Mouse (Mus musculus) neural tube, embryonic 14.5 days (tissue): Measurements from ENCODE around the gene Gins2. TPM values are rescaled to one million over a fixed set of nuclear protein-coding genes. Genes with fewer than 3 reads are reported as not detected.

Source experiments
- ATAC-seq: fragments of 200-750 bp; cut with Nextera tagmentation; 2 replicates; pipeline ENCODE4 v1.8.0; 2017; ENCODE audit warnings: low read depth, mild to moderate bottlenecking, moderate TSS enrichment, moderate library complexity
- H3K27ac ChIP-seq: fragments of 300-500 bp; sonication (generic); 2 replicates; pipeline ENCODE4 v1.5.1; 2014; ENCODE audit warnings: low read depth, mild to moderate bottlenecking, control low read depth, low read length, moderate library complexity, mixed read lengths
- H3K27me3 ChIP-seq: fragments of 300-500 bp; sonication (generic); 2 replicates; pipeline ENCODE4 v1.6.1; 2014; ENCODE audit warnings: low read length; ENCODE audit not compliant: control insufficient read depth, insufficient read depth
- H3K36me3 ChIP-seq: fragments of 300-500 bp; sonication (generic); 2 replicates; pipeline ENCODE4 v1.6.1; 2014; ENCODE audit warnings: low read length, mixed read lengths; ENCODE audit not compliant: control insufficient read depth, insufficient read depth
- H3K4me1 ChIP-seq: fragments of 300-500 bp; sonication (generic); 2 replicates; pipeline ENCODE4 v1.6.1; 2014; ENCODE audit warnings: low read length; ENCODE audit not compliant: control insufficient read depth, insufficient read depth
- H3K4me2 ChIP-seq: fragments of 300-500 bp; sonication (generic); 2 replicates; pipeline ENCODE4 v1.6.1; 2014; ENCODE audit warnings: mild to moderate bottlenecking, low read depth, low read length, control low read depth
- H3K4me3 ChIP-seq: fragments of 300-500 bp; sonication (generic); 2 replicates; pipeline ENCODE4 v1.5.1; 2014; ENCODE audit warnings: low read depth, low read length, control low read depth, mixed read lengths
- H3K9ac ChIP-seq: fragments of 300-500 bp; sonication (generic); replicated peaks from 2 replicates; pipeline ENCODE4 v1.6.1; 2014; ENCODE audit warnings: low read depth, mild to moderate bottlenecking, control low read depth, low read length, mixed read lengths
- H3K9me3 ChIP-seq: fragments of 300-500 bp; sonication (generic); 2 replicates; pipeline ENCODE4 v1.6.1; 2016; ENCODE audit warnings: low read length; ENCODE audit not compliant: control insufficient read depth
- WGBS: fragments of 180-500 bp; shearing (Covaris S2); extraction: QIAGEN DNeasy Blood & Tissue Kit; methylation state at CpG from one replicate; pipeline ENCODE4 v1.1.7; 2014; 5-methylcytosine and 5-hydroxymethylcytosine counted together
- polyA plus RNA-seq: library from polyadenylated mRNA; unstranded; fragments of >200 nt; fragmentation: Nextera tagmentation; extraction: Ambion mirVana; gene quantifications from 2 replicates; pipeline ENCODE4 v1.2.1, GENCODE M21; 2014

The Gins2 gene
- polyA plus RNA-seq, 1 experiment from 2014 or later: 10.5 TPM

DNA sequence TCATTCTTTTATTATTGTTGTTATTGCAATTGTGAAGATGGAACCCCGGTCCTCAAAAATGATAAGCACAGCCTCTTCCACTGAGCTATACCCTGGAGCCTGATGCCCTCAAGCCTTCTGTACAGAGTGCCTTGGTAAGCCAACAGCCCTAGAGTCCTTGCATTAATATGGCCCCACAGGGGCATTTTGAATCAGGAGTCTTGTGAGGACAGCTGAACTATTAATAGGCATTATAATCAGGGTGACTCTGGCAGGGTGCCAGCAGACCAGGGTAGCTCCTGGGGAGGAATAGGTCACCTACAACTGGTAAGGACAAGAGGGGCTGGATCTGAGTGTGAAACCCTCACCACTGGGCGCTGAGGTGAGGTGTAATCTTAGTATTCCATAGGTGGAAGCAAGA, 817 bp upstream of the Gins2 start:
- peak overlapping the region; percentile 79 for H3K4me2 ChIP-seq
- no peak overlapping the region for H3K27ac ChIP-seq
- 66% methylated on average over 2 of the region's 2 CpGs for WGBS
- H3K4me3 ChIP-seq: peak overlapping the region; percentile 45; the same call in 1 of the 2 replicates
- no peaks in the 10 kb centered on the region for H3K27me3 ChIP-seq
- no peaks in the 10 kb centered on the region for H3K36me3 ChIP-seq
- H3K4me1 ChIP-seq: peaks cover 10% of the 10 kb centered on the region
- no peaks in the 10 kb centered on the region for H3K9me3 ChIP-seq
- ATAC-seq: no peak
- H3K9ac ChIP-seq: peak overlapping the region; percentile 7; the same call in 1 of the 2 replicates

DNA sequence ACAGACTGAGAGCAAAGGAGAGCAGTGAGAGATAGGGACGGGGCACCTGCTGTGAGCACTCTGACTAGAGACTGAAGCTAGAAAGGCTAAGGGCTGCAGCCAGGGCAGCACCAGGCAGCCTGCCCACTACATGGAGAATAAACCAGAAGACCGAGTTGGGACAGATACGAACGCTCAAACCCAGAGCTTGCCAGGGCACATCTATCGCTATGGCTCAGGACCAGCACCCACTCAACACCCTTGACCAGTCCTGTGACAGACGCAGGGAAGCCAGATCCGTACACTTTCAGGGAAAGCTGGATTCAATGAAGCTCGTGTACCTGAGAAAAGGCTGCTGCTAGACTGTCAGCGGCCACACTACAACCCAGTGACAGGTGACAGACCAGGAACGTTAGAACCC, 3.6 kb downstream of the Gins2 start:
- Histone ChIP-seq H3K36me3 (no peaks in the 10 kb centered on the region), H3K27me3 (no peaks in the 10 kb centered on the region), H3K9ac (no peak overlapping the region), H3K4me1 (peaks cover 8% of the 10 kb centered on the region), H3K4me3 (no peak overlapping the region), H3K9me3 (no peaks in the 10 kb centered on the region), H3K27ac (no peak overlapping the region), H3K4me2 (no peak overlapping the region)
- no peak for ATAC-seq
- 92% methylated on average over 10 of the region's 10 CpGs for WGBS

DNA sequence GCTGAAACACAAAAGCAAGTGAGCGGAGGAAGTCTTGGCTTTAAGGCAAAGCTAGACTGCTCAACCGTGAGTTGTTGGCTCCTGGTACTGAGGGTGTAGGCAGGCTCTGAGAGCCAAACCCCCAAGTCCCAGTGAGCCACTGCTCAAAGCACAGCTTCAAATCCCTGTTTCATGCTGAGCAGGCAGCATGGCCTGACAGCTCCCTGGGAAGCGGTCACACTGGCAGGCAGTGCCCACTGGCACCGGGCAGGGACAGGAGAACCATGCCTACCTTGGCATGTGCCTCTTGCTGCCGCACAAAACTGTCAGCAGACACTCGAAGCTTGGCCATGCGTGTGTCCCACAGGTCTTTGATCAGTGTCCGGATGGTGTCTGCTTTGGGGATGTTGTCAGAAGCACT, 7.3 kb downstream of the Gins2 start:
- Histone ChIP-seq H3K4me3 (no peak overlapping the region), H3K4me2 (no peak overlapping the region), H3K27ac (no peak overlapping the region; the same call in 1 of the 2 replicates), H3K4me1 (no peaks in the 10 kb centered on the region), H3K27me3 (no peaks in the 10 kb centered on the region), H3K9me3 (no peaks in the 10 kb centered on the region), H3K36me3 (peaks cover 26% of the 10 kb centered on the region; the same call in 1 of the 2 replicates), H3K9ac (no peak overlapping the region)
- no peak for ATAC-seq
- WGBS: 95% methylated on average over 8 of the region's 8 CpGs

DNA sequence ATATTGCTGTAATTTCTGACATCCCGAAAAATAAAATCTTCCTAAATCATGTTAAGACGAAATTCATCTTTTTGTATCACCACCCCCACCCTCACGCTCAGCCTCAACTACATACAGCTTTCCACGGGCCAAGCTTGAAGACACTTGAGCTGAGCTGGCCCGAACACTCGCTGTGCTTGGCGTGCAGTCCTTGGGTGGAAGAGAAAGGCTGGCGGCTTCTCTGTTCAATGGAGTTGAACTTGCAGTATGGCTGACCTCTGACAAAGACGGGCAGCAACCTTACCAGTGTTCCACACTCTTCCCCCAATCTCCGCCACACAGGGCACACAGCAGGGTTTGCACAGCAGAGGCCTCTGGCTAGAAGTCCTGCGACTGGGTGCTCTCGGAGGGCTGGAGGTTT, 7.8 kb downstream of the Gins2 start:
- Histone ChIP-seq H3K9ac (no peak overlapping the region), H3K9me3 (no peaks in the 10 kb centered on the region), H3K27ac (no peak overlapping the region), H3K27me3 (no peaks in the 10 kb centered on the region), H3K4me2 (no peak overlapping the region), H3K4me3 (no peak overlapping the region), H3K4me1 (no peaks in the 10 kb centered on the region), H3K36me3 (peaks cover 31% of the 10 kb centered on the region; the same call in 1 of the 2 replicates)
- WGBS: 92% methylated on average over 12 of the region's 12 CpGs
- no peak for ATAC-seq

DNA sequence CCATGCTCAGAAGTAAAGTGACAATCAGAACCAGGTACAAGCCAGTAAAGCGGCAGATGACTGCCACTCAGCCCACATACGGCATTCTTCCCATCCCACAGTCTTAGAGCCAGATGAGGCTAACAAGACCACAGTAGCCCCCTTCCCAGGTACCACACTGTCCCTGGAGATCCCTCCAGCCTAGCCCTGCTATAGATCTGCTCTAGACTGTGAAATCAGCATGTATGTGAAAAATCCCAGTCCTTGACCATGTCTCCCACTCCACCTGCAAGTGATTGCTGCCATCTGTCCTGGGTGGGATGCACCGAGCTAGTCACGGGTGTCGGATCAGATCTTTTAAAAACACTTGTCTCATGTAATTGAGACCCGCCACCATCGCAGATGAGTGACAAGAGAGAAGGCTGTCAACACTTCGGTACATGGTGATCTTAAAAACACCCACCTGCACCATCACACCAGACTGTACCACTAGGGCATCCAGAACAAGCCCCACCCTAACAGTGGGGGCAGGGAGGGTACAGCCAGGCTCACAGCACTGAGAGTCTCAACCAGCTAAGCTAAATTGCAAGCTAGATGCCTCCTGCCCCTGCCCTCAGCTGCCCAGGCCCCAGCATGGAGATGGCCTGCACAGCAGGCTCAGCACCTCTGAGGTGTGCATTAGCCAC, 8.6 kb downstream of the Gins2 start:
- no peaks in the 10 kb centered on the region for H3K4me1 ChIP-seq
- H3K9me3 ChIP-seq: no peaks in the 10 kb centered on the region
- no peak overlapping the region for H3K27ac ChIP-seq
- peaks cover 39% of the 10 kb centered on the region; the same call in 1 of the 2 replicates for H3K36me3 ChIP-seq
- no peak overlapping the region for H3K4me2 ChIP-seq
- H3K4me3 ChIP-seq: no peak overlapping the region
- 92% methylated on average over 8 of the region's 8 CpGs for WGBS
- H3K9ac ChIP-seq: no peak overlapping the region
- no peak for ATAC-seq
- no peaks in the 10 kb centered on the region for H3K27me3 ChIP-seq

DNA sequence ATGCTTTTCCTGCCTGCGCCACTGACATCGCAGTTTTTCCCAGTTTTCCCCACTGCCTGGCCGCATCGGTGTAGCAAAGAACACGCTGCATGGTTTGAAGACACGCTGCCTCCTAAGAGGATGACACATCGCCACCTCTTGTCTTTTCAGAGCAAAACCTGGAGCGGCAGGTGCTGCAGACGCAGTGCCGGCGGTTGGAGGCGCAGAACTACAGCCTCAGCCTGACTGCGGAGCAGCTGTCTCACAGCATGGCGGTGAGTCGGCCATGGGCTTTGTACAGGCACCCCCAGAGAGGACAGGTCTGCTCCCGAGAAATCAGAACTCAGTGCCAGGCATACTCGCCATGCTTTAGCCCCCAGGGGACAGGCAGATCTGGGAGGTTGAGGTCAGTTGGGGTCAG, 11.3 kb downstream of the Gins2 start:
- ATAC-seq: no peak
- H3K4me1 ChIP-seq: no peaks in the 10 kb centered on the region
- H3K9me3 ChIP-seq: no peaks in the 10 kb centered on the region
- no peak overlapping the region for H3K4me2 ChIP-seq
- H3K27me3 ChIP-seq: no peaks in the 10 kb centered on the region
- peaks cover 60% of the 10 kb centered on the region for H3K36me3 ChIP-seq
- H3K4me3 ChIP-seq: no peak overlapping the region
- H3K27ac ChIP-seq: no peak overlapping the region
- no peak overlapping the region for H3K9ac ChIP-seq
- 79% methylated on average over 17 of the region's 17 CpGs for WGBS

DNA sequence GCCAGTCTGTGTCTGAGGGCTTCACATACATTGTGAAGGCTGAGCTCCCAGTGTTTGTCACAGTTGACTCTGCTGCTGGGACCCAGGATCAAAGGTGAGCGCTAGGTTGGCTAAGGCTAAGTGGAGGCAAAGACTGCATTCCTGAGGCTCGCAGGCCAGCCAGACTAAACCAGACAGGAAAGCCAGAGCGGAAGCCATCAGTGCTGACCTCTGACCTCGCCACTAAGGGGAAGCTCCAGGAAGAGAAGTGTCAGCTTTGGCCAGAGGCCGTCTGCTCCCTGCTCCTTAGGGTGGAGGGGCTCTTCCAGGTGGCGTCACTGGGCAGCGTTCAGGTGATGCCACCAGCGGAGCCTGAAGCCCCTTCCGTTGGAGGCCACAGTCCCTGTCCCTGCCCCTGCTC, 13.3 kb downstream of the Gins2 start:
- Histone ChIP-seq H3K9ac (no peak overlapping the region), H3K4me1 (no peaks in the 10 kb centered on the region), H3K9me3 (no peaks in the 10 kb centered on the region), H3K27ac (no peak overlapping the region), H3K4me2 (no peak overlapping the region), H3K36me3 (peaks cover 76% of the 10 kb centered on the region), H3K27me3 (no peaks in the 10 kb centered on the region), H3K4me3 (no peak overlapping the region)
- no peak for ATAC-seq
- 75% methylated on average over 9 of the region's 9 CpGs for WGBS

DNA sequence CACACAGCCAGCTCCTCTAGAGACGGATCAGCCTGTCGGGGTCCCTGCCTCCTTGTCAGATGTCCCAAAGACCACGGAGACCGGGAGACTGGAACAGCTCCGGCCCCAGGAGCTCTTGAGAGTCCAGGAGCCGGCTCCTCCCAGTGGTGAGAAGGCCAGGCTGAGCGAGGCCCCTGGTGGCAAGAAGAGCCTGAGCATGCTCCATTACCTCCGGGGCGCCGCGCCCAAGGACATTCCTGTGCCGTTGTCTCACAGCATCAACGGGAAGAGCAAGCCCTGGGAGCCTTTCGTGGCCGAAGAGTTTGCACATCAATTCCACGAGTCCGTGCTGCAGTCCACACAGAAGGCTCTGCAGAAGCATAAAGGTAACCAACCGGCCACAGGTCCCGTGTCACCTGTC, 14.2 kb downstream of the Gins2 start:
- no peak overlapping the region for H3K4me3 ChIP-seq
- peaks cover 80% of the 10 kb centered on the region for H3K36me3 ChIP-seq
- 77% methylated on average over 19 of the region's 19 CpGs for WGBS

DNA sequence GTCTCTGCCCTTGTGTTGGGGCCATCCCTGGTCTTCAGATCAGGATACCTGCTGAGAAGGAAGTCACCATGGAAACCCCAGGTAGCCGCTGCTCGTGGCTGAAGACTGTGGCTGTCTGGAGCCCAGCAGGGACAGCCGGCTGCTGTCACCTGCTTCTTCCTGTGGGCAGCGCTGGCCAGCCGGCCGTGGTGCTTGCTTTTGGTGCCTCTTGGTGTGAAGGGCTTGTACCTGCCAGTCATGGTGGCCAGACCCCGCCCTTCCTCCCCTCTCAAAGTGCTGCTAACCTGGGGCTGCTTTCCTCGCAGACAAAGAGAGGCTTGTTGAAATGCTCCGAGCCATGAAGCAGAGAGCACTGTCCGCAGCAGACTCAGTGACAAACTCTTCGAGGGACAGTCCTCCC, 15.2 kb downstream of the Gins2 start:
- Histone ChIP-seq H3K4me1 (no peaks in the 10 kb centered on the region; the same call in 1 of the 2 replicates), H3K9me3 (no peaks in the 10 kb centered on the region), H3K4me2 (no peak overlapping the region), H3K27me3 (no peaks in the 10 kb centered on the region), H3K36me3 (peaks cover 82% of the 10 kb centered on the region), H3K4me3 (no peak overlapping the region), H3K9ac (no peak overlapping the region), H3K27ac (no peak overlapping the region)
- WGBS: 78% methylated on average over 11 of the region's 11 CpGs
- ATAC-seq: no peak

More for the DNA sequence above, 14.2 kb downstream of the Gins2 start:
- no peak overlapping the region for H3K27ac ChIP-seq
- no peak overlapping the region for H3K4me2 ChIP-seq
- ATAC-seq: no peak
- no peaks in the 10 kb centered on the region; the same call in 1 of the 2 replicates for H3K4me1 ChIP-seq
- no peak overlapping the region for H3K9ac ChIP-seq
- no peaks in the 10 kb centered on the region for H3K9me3 ChIP-seq
- H3K27me3 ChIP-seq: no peaks in the 10 kb centered on the region
